8 mouse cellular contexts compared by ENCODE assay signal in the genomic region with DNA sequence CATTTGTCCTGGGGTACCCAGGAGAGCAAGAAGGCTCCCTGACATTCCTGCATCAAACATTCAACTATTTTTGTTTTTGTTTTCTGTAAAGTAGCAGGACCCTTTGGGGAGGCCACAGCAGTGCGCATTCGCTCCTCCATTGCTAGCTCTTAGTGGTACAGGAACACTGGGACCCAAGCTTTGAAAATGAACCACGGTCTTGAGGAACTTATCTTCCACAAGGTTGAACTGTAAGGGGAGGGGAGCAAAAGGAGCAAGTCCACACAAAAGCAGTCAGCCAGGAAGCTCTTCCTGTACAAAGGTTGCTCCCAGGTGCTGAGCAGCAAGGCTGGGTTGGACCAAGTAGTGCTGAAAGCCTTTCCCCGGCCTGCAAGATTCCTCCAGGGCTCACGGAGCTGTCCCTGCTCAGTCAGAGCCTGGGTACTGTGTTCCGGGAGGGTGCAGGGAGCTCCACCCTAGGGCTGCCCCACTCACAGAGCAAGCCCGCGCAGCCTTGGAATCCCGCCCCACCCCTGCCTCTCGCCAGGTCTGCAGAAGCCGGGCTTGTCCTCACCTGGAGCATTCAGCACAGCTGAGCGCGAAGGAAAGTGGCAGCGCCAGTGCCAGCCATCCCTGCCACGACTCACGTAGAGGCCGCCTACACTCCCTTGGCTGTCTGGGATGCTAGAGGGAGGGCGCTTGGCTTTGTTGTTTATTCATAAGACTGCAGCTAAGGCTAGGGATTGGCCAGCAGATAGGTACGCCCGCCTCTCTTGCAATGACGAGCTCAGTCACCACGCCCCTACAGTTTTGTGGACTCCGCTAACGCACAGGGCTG. TPM values are rescaled to one million over a fixed set of nuclear protein-coding genes. Genes with fewer than 3 reads are reported as not detected.
A peak's percentile ranks its signal among the peaks of the same experiment; 100 is the strongest.
DNase-seq lines count a peak whose midpoint lies in the region; ATAC-seq and TF ChIP-seq lines count a peak whose summit lies in the region.

Gene Armh4, minus strand, starts transcription at position 669 of the 817 bp plus-strand sequence.

- peak within 1 kb of the TSS; percentile 80 for H3K4me2 ChIP-seq in embryonic facial prominence, embryonic 13.5 days

- no peaks in the 10 kb centered on the region for H3K36me3 ChIP-seq in embryonic facial prominence, embryonic 13.5 days
- no peaks in the 10 kb centered on the region for H3K36me3 ChIP-seq in kidney, adult 2 months (ENCODE audit: control insufficient read depth, insufficient read depth, low read length)
- no peaks in the 10 kb centered on the region for H3K36me3 ChIP-seq in small intestine, adult 2 months (ENCODE audit: control insufficient read depth, insufficient read depth, low read length)

- intact Hi-C loops in left cerebral cortex, postnatal 36 days (cut with DNase I), result no loop called here

- WGBS in embryonic facial prominence, embryonic 13.5 days, result under 1% methylated on average over 24 of the region's 24 CpGs
- 2% methylated on average over 24 of the region's 24 CpGs for WGBS in kidney, adult 2 months
- WGBS in small intestine, adult 2 months, result 2% methylated on average over 24 of the region's 24 CpGs

- peak; percentile 98 for ATAC-seq in embryonic facial prominence, embryonic 13.5 days (ENCODE audit: insufficient number of reproducible peaks, insufficient read depth, low FRiP score, low TSS enrichment, low read depth)
- no peak for ATAC-seq in inflammation-experienced regulatory T-cells, adult 6 months

- H3K4me1 ChIP-seq in embryonic facial prominence, embryonic 13.5 days, result peaks cover 10% of the 10 kb centered on the region
- no peaks in the 10 kb centered on the region for H3K4me1 ChIP-seq in kidney, adult 2 months (ENCODE audit: control insufficient read depth, insufficient read depth, low read length)
- H3K4me1 ChIP-seq in small intestine, adult 2 months (ENCODE audit: control insufficient read depth, insufficient read depth, insufficient read length, low read length), result peaks cover 6% of the 10 kb centered on the region; the same call in 1 of the 2 replicates

- peak within 1 kb of the TSS; percentile 73 for H3K9ac ChIP-seq in embryonic facial prominence, embryonic 13.5 days

- peak; percentile 43 to 45 for DNase-seq in adrenal gland, postnatal 36 days
- peak; percentile 19 for DNase-seq in heart, adult 8-10 months (ENCODE audit: low spot score)
- DNase-seq in kidney, adult 2 months, result peak; percentile 84
- DNase-seq in left cerebral cortex, postnatal 36 days (ENCODE audit: low spot score in 2 of 2), result peak; percentile 83 to 86
- peak; percentile 88 for DNase-seq in mesoderm, embryonic 11.5 days (ENCODE audit: low read depth, low spot score)

- peak within 1 kb of the TSS; percentile 64 for H3K4me3 ChIP-seq in embryonic facial prominence, embryonic 13.5 days
- peak within 1 kb of the TSS; percentile 52 for H3K4me3 ChIP-seq in kidney, adult 2 months (ENCODE audit: insufficient read depth, low read depth, low read length)
- peak within 1 kb of the TSS; percentile 66 for H3K4me3 ChIP-seq in small intestine, adult 2 months (ENCODE audit: low read depth, low read length)

- peak within 1 kb of the TSS; percentile 74 for H3K27ac ChIP-seq in embryonic facial prominence, embryonic 13.5 days
- H3K27ac ChIP-seq in kidney, adult 2 months (ENCODE audit: insufficient read depth, low read depth, low read length), result peak within 1 kb of the TSS; percentile 22; the same call in 1 of the 2 replicates
- no peak within 1 kb of the TSS; the same call in 1 of the 2 replicates for H3K27ac ChIP-seq in small intestine, adult 2 months (ENCODE audit: insufficient read depth, low read depth, low read length)

- no peak for TF ChIP-seq POLR2A in kidney, adult 2 months (IDR thresholded peaks at IDR 0.05; ENCODE audit: low read depth, low read length)
- no peak; the same call in 1 of the 2 replicates for TF ChIP-seq POLR2A in small intestine, adult 2 months (IDR thresholded peaks at IDR 0.05; ENCODE audit: low read depth, low read length)

- no peaks in the 10 kb centered on the region for H3K9me3 ChIP-seq in embryonic facial prominence, embryonic 13.5 days

- TF ChIP-seq CTCF in kidney, adult 2 months (conservative IDR thresholded peaks at IDR 0.05; ENCODE audit: insufficient read depth, insufficient read length, low read depth, low read length), result no peak
- TF ChIP-seq CTCF in small intestine, adult 2 months (IDR thresholded peaks at IDR 0.05; ENCODE audit: extremely low read depth, insufficient read length, insufficient replicate concordance, low read depth, low read length), result no peak

- peaks cover 3% of the 10 kb centered on the region; the same call in 1 of the 2 replicates for H3K27me3 ChIP-seq in embryonic facial prominence, embryonic 13.5 days
- no peaks in the 10 kb centered on the region for H3K27me3 ChIP-seq in kidney, adult 2 months (replicated peaks; ENCODE audit: control insufficient read depth, insufficient read depth, low read length)
- no peaks in the 10 kb centered on the region for H3K27me3 ChIP-seq in small intestine, adult 2 months (ENCODE audit: control insufficient read depth, insufficient read depth, low read length)

RNA-seq across cellular contexts. Expression of gene Armh4, which starts in this region (rescaled TPM):
- 1 to 10 TPM in 1 of 2 experiments, under 1 TPM in 1; 0.96 to 1.3 TPM for total RNA-seq in adrenal gland, postnatal 36 days (2021)
- 17.1 and 22.1 TPM in 2 replicates for polyA plus RNA-seq in embryonic facial prominence, embryonic 13.5 days (2015; fragmentation: Nextera tagmentation; extraction: Ambion mirVana)
- total RNA-seq in heart, adult 8-10 months (2022), result 10 to 100 TPM in 2 of 4 experiments, 1 to 10 TPM in 2; 8.2 to 11.9 (median 9.6) TPM
- polyA plus RNA-seq in kidney, adult 2 months (2012; rRNA removed), result 6.4 and 7.3 TPM in 2 replicates
- total RNA-seq in left cerebral cortex, postnatal 36 days (2021), result 10 to 100 TPM; 24.2 to 26.4 TPM
- 0.47 and 0.61 TPM in 2 replicates for polyA plus RNA-seq in small intestine, adult 2 months (2012; rRNA removed)
- polyA plus RNA-seq in inflammation-experienced regulatory T-cells, adult 6 months (2017; shearing (Covaris generic)), result not detected

Comparison
In these comparisons a context has a peak if more than half of its experiments do, and no peak if none do; other contexts are left out.
1. DNase-seq: peak in every context shown above with its lines; median percentile 88 in mesoderm, embryonic 11.5 days; 84 in left cerebral cortex, postnatal 36 days; 84 in kidney, adult 2 months; 44 in adrenal gland, postnatal 36 days; 19 in heart, adult 8-10 months.